Comparison of ENCODE assay signal across 9 mouse cellular contexts in genomic region chr7:127931351-127932135, GRCm38 (mm10). TPM values are rescaled to one million over a fixed set of nuclear protein-coding genes. Genes with fewer than 3 reads are reported as not detected.
DNase-seq lines count a peak whose midpoint lies in the region; ATAC-seq and TF ChIP-seq lines count a peak whose summit lies in the region.
"Had no signal": no experiment of that assay in that cellular context is flagged by ENCODE, and none has a peak within 500 bp of the region (broad histone marks: within the 10 kb centered on the region; RNA-seq: fewer than 3 reads in every experiment).

No protein-coding gene starts in this region.

- WGBS in heart, embryonic 14.5 days, result 35% methylated on average over 13 of the region's 13 CpGs
- 47% methylated on average over 13 of the region's 13 CpGs for WGBS in limb, embryonic 11.5 days
- WGBS in forebrain, postnatal 0 days, result 37% methylated on average over 13 of the region's 13 CpGs

- H3K4me1 ChIP-seq in heart, embryonic 14.5 days (ENCODE audit: control insufficient read depth in 2 of 2, insufficient read depth in 2 of 2, low read length in 2 of 2), result peaks cover 20 to 26% of the 10 kb centered on the region in 2 experiments
- 0 out of 2 replicates have a peak, but pooled peaks cover 3% of the 10 kb centered on the region for H3K4me1 ChIP-seq in limb, embryonic 11.5 days (ENCODE audit: control insufficient read depth, insufficient read depth, low read length)
- H3K4me1 ChIP-seq in forebrain, postnatal 0 days (ENCODE audit: insufficient read depth), result 0 out of 2 replicates have a peak, but pooled peaks cover 3% of the 10 kb centered on the region

- H3K9ac ChIP-seq in heart, embryonic 14.5 days (ENCODE audit: low read length), result 0 out of 2 replicates have a peak overlapping the region, but pooled peaks have one; percentile 30
- H3K9ac ChIP-seq in limb, embryonic 11.5 days (ENCODE audit: low read length), result peak overlapping the region; percentile 7; the same call in 1 of the 2 replicates
- H3K9ac ChIP-seq in forebrain, postnatal 0 days, result no peak overlapping the region
- H3K9ac ChIP-seq: midbrain, embryonic 12.5 days had no signal

- no peak overlapping the region for H3K27ac ChIP-seq in heart, embryonic 14.5 days (replicated peaks in 1 of 2; ENCODE audit: control insufficient read depth in 1 of 2, insufficient read depth in 1 of 2, low read depth in 2 of 2, low read length in 2 of 2)
- H3K27ac ChIP-seq in limb, embryonic 11.5 days (replicated peaks; ENCODE audit: low read depth, low read length), result no peak overlapping the region
- H3K27ac ChIP-seq in forebrain, postnatal 0 days (ENCODE audit: low read depth, low read length), result no peak overlapping the region
- H3K27ac ChIP-seq: midbrain, embryonic 12.5 days had no signal

- H3K4me2 ChIP-seq in heart, embryonic 14.5 days (ENCODE audit: low read length), result peak overlapping the region; percentile 31; the same call in 1 of the 2 replicates
- H3K4me2 ChIP-seq in limb, embryonic 11.5 days (ENCODE audit: low read depth, severe bottlenecking), result no peak overlapping the region
- no peak overlapping the region for H3K4me2 ChIP-seq in forebrain, postnatal 0 days (ENCODE audit: low read depth)
- H3K4me2 ChIP-seq: midbrain, embryonic 12.5 days had no signal

- peaks cover 2% of the 10 kb centered on the region; the same call in 1 of the 2 replicates for H3K36me3 ChIP-seq in heart, embryonic 14.5 days (ENCODE audit: control insufficient read depth, insufficient read depth, low read length)
- no peaks in the 10 kb centered on the region; the same call in 1 of the 2 replicates for H3K36me3 ChIP-seq in limb, embryonic 11.5 days (ENCODE audit: control insufficient read depth, insufficient read depth, low read length)
- peaks cover 7% of the 10 kb centered on the region; the same call in 1 of the 2 replicates for H3K36me3 ChIP-seq in forebrain, postnatal 0 days (ENCODE audit: insufficient read depth)

- no peak overlapping the region for H3K4me3 ChIP-seq in heart, embryonic 14.5 days (ENCODE audit: control insufficient read depth in 1 of 2, insufficient read depth in 1 of 2, low read depth in 1 of 2, low read length in 2 of 2)
- no peak overlapping the region for H3K4me3 ChIP-seq in limb, embryonic 11.5 days (ENCODE audit: low read depth, low read length)
- no peak overlapping the region for H3K4me3 ChIP-seq in forebrain, postnatal 0 days (ENCODE audit: low read depth, low read length)
- H3K4me3 ChIP-seq: midbrain, embryonic 12.5 days had no signal

- intact Hi-C loops in left cerebral cortex, postnatal 36 days (cut with DNase I), result no loop called here

- peaks cover 19% of the 10 kb centered on the region for H3K27me3 ChIP-seq in heart, embryonic 14.5 days (ENCODE audit: control insufficient read depth, insufficient read depth, low read length)
- peaks cover 18% of the 10 kb centered on the region for H3K27me3 ChIP-seq in limb, embryonic 11.5 days (ENCODE audit: control insufficient read depth, insufficient read depth, low read length)
- H3K27me3 ChIP-seq in forebrain, postnatal 0 days (ENCODE audit: insufficient read depth, low read length), result peaks cover 10% of the 10 kb centered on the region; the same call in 1 of the 2 replicates

- DNase-seq in 3134 (ENCODE audit: extremely low read depth, insufficient read length, low spot score), result peak; percentile 72
- peak; percentile 53 for DNase-seq in ES-CJ7 (ENCODE audit: low read depth, low spot score)
- DNase-seq in limb, embryonic 11.5 days (ENCODE audit: low spot score), result no peak
- no peak for DNase-seq in left cerebral cortex, postnatal 36 days (ENCODE audit: low spot score in 2 of 2)
- DNase-seq in spleen, postnatal 14 days (ENCODE audit: low spot score in 2 of 2), result no peak
- no peak for DNase-seq in urinary bladder, postnatal 25 days (ENCODE audit: low spot score)
- DNase-seq in forebrain, postnatal 0 days, result no peak

- ATAC-seq in heart, embryonic 14.5 days (ENCODE audit: insufficient number of reproducible peaks, insufficient read depth, low FRiP score, low read depth), result no peak
- ATAC-seq in limb, embryonic 11.5 days (ENCODE audit: insufficient number of reproducible peaks, low FRiP score, low TSS enrichment, low read depth), result no peak
- ATAC-seq in forebrain, postnatal 0 days, result no peak

- no peak for TF ChIP-seq CTCF in forebrain, postnatal 0 days (IDR thresholded peaks at IDR 0.05; ENCODE audit: low read depth)

- no peaks in the 10 kb centered on the region for H3K9me3 ChIP-seq in heart, embryonic 14.5 days (ENCODE audit: control insufficient read depth, low read length)
- no peaks in the 10 kb centered on the region for H3K9me3 ChIP-seq in limb, embryonic 11.5 days (ENCODE audit: control insufficient read depth, low read length)
- H3K9me3 ChIP-seq in forebrain, postnatal 0 days (ENCODE audit: low read length), result no peaks in the 10 kb centered on the region
- H3K9me3 ChIP-seq: midbrain, embryonic 12.5 days had no signal

RNA-seq across cellular contexts. Expression of gene Prss8, which starts 1.6 kb away (rescaled TPM):
- polyA plus RNA-seq in heart, embryonic 14.5 days (2014; fragmentation: Nextera tagmentation; extraction: Ambion mirVana), result 0.23 and 0.62 TPM in 2 replicates
- 4.0 and 5.0 TPM in 2 replicates for polyA plus RNA-seq in limb, embryonic 11.5 days (2014; fragmentation: Nextera tagmentation; extraction: Ambion mirVana)
- not detected for total RNA-seq in left cerebral cortex, postnatal 36 days (2021)
- 0.38 and 1.1 TPM in 2 replicates for total RNA-seq in forebrain, postnatal 0 days (2014; rRNA removed)
- 0.92 and 1.5 TPM in 2 replicates for polyA plus RNA-seq in forebrain, postnatal 0 days (2015; fragmentation: Nextera tagmentation; extraction: Ambion mirVana)

RNA-seq across cellular contexts. Expression of gene Prss36, which starts 15.0 kb away (rescaled TPM):
- 9.2 and 10.1 TPM in 2 replicates for polyA plus RNA-seq in heart, embryonic 14.5 days (2014; fragmentation: Nextera tagmentation; extraction: Ambion mirVana)
- 11.5 and 13.3 TPM in 2 replicates for polyA plus RNA-seq in limb, embryonic 11.5 days (2014; fragmentation: Nextera tagmentation; extraction: Ambion mirVana)
- total RNA-seq in left cerebral cortex, postnatal 36 days (2021), result 10 to 100 TPM in 1 of 2 experiments, 1 to 10 TPM in 1; 8.2 to 10.2 TPM
- total RNA-seq in forebrain, postnatal 0 days (2014; rRNA removed), result 6.4 and 18.4 TPM in 2 replicates
- polyA plus RNA-seq in forebrain, postnatal 0 days (2015; fragmentation: Nextera tagmentation; extraction: Ambion mirVana), result 15.6 and 18.3 TPM in 2 replicates

RNA-seq across cellular contexts. Expression of gene Kat8, which starts 19.2 kb away (rescaled TPM):
- 28.3 and 28.7 TPM in 2 replicates for polyA plus RNA-seq in heart, embryonic 14.5 days (2014; fragmentation: Nextera tagmentation; extraction: Ambion mirVana)
- 48.2 and 53.7 TPM in 2 replicates for polyA plus RNA-seq in limb, embryonic 11.5 days (2014; fragmentation: Nextera tagmentation; extraction: Ambion mirVana)
- total RNA-seq in left cerebral cortex, postnatal 36 days (2021), result 10 to 100 TPM; 27.6 to 34.8 TPM
- total RNA-seq in forebrain, postnatal 0 days (2014; rRNA removed), result 30.6 and 41.1 TPM in 2 replicates
- polyA plus RNA-seq in forebrain, postnatal 0 days (2015; fragmentation: Nextera tagmentation; extraction: Ambion mirVana), result 34.8 and 37.0 TPM in 2 replicates

RNA-seq across cellular contexts. Expression of gene Bckdk, which starts 27.7 kb away (rescaled TPM):
- polyA plus RNA-seq in heart, embryonic 14.5 days (2014; fragmentation: Nextera tagmentation; extraction: Ambion mirVana), result 167 and 178 TPM in 2 replicates
- polyA plus RNA-seq in limb, embryonic 11.5 days (2014; fragmentation: Nextera tagmentation; extraction: Ambion mirVana), result 124 TPM in 2 replicates
- total RNA-seq in left cerebral cortex, postnatal 36 days (2021), result 10 to 100 TPM; 36.4 to 46.4 TPM
- 43.0 and 56.2 TPM in 2 replicates for total RNA-seq in forebrain, postnatal 0 days (2014; rRNA removed)
- polyA plus RNA-seq in forebrain, postnatal 0 days (2015; fragmentation: Nextera tagmentation; extraction: Ambion mirVana), result 66.8 and 69.3 TPM in 2 replicates

RNA-seq across cellular contexts. Expression of gene Fus, which starts 35.7 kb away (rescaled TPM):
- polyA plus RNA-seq in heart, embryonic 14.5 days (2014; fragmentation: Nextera tagmentation; extraction: Ambion mirVana), result 40.6 and 41.0 TPM in 2 replicates
- 62.7 and 63.1 TPM in 2 replicates for polyA plus RNA-seq in limb, embryonic 11.5 days (2014; fragmentation: Nextera tagmentation; extraction: Ambion mirVana)
- 100 to 1,000 TPM; 259 to 349 TPM for total RNA-seq in left cerebral cortex, postnatal 36 days (2021)
- 30.2 and 51.0 TPM in 2 replicates for total RNA-seq in forebrain, postnatal 0 days (2014; rRNA removed)
- polyA plus RNA-seq in forebrain, postnatal 0 days (2015; fragmentation: Nextera tagmentation; extraction: Ambion mirVana), result 221 and 323 TPM in 2 replicates

Comparison
In these comparisons a context has a peak if more than half of its experiments do, and no peak if none do; other contexts are left out.
1. DNase-seq: peak in 3134 (single experiment) and ES-CJ7 (single experiment); none in limb, embryonic 11.5 days (single experiment), left cerebral cortex, postnatal 36 days (0 of 2), spleen, postnatal 14 days (0 of 2), urinary bladder, postnatal 25 days (single experiment) and forebrain, postnatal 0 days (single experiment).